9 mouse cellular contexts compared by ENCODE assay signal in genomic region chr13:52529188-52529972, GRCm38 (mm10). TPM values are rescaled to one million over a fixed set of nuclear protein-coding genes. Genes with fewer than 3 reads are reported as not detected.
A peak's percentile ranks its signal among the peaks of the same experiment; 100 is the strongest.
DNase-seq lines count a peak whose midpoint lies in the region; ATAC-seq lines count a peak whose summit lies in the region.
"Had no signal": no experiment of that assay in that cellular context is flagged by ENCODE, and none has a peak within 500 bp of the region (broad histone marks: within the 10 kb centered on the region; RNA-seq: fewer than 3 reads in every experiment).

No protein-coding gene starts in this region.

- no peak overlapping the region; the same call in 1 of the 2 replicates for H3K9ac ChIP-seq in heart, embryonic 13.5 days
- H3K9ac ChIP-seq in hindbrain, embryonic 15.5 days: peak overlapping the region; percentile 63

- no peak for DNase-seq in heart, adult 9 months (ENCODE audit: low spot score in 2 of 2)
- peak; percentile 41 to 49 for DNase-seq in right cerebral cortex, adult 2 months (ENCODE audit: low spot score in 2 of 2)
- no peak for DNase-seq in right cerebral cortex, postnatal 10 days (ENCODE audit: low spot score in 2 of 2)
- DNase-seq: lung, postnatal 14 days had no signal

- H3K9me3 ChIP-seq in heart, embryonic 13.5 days: no peaks in the 10 kb centered on the region; the same call in 1 of the 2 replicates
- H3K9me3 ChIP-seq in hindbrain, embryonic 15.5 days: no peaks in the 10 kb centered on the region

- WGBS in heart, embryonic 13.5 days: 59% methylated on average over 13 of the region's 13 CpGs
- 60% methylated on average over 13 of the region's 13 CpGs for WGBS in hindbrain, embryonic 15.5 days

- no peak overlapping the region for H3K27ac ChIP-seq in heart, embryonic 13.5 days (replicated peaks)
- H3K27ac ChIP-seq in hindbrain, embryonic 15.5 days (replicated peaks): peak overlapping the region; percentile 3; the same call in 1 of the 2 replicates

- peaks cover 25% of the 10 kb centered on the region for H3K27me3 ChIP-seq in heart, embryonic 13.5 days (replicated peaks)
- H3K27me3 ChIP-seq in hindbrain, embryonic 15.5 days: no peaks in the 10 kb centered on the region

- peak overlapping the region; percentile 99 for H3K4me2 ChIP-seq in heart, embryonic 13.5 days
- H3K4me2 ChIP-seq in hindbrain, embryonic 15.5 days: peak overlapping the region; percentile 70

- H3K4me1 ChIP-seq in heart, embryonic 13.5 days: peaks cover 28% of the 10 kb centered on the region
- H3K4me1 ChIP-seq in hindbrain, embryonic 15.5 days (replicated peaks): peaks cover 11% of the 10 kb centered on the region

- no peaks in the 10 kb centered on the region for H3K36me3 ChIP-seq in heart, embryonic 13.5 days
- H3K36me3 ChIP-seq in hindbrain, embryonic 15.5 days: no peaks in the 10 kb centered on the region

- ATAC-seq in heart, embryonic 13.5 days (ENCODE audit: extremely low read depth, insufficient number of reproducible peaks, low FRiP score, low TSS enrichment): no peak
- no peak for ATAC-seq in hindbrain, embryonic 15.5 days (ENCODE audit: low FRiP score, low read depth)
- no peak for ATAC-seq in megakaryocyte-erythroid progenitor cell, adult 5-6 weeks (replicated peaks; ENCODE audit: low FRiP score, low TSS enrichment, poor library complexity, severe bottlenecking)
- no peak for ATAC-seq in inflammation-experienced regulatory T-cells, adult 6 months
- ATAC-seq in megakaryocyte progenitor cell, adult 5-6 weeks (replicated peaks; ENCODE audit: poor library complexity): no peak

- peak overlapping the region; percentile 62 for H3K4me3 ChIP-seq in heart, embryonic 13.5 days
- H3K4me3 ChIP-seq in hindbrain, embryonic 15.5 days: peak overlapping the region; percentile 53

RNA-seq across cellular contexts. Expression of gene Diras2, which starts 1.7 kb away (rescaled TPM):
- polyA plus RNA-seq in heart, embryonic 13.5 days (2015; fragmentation: Nextera tagmentation; extraction: Ambion mirVana): 0.52 and 0.65 TPM in 2 replicates
- polyA plus RNA-seq in hindbrain, embryonic 15.5 days (2015; fragmentation: Nextera tagmentation; extraction: Ambion mirVana): 5.0 and 5.1 TPM in 2 replicates
- total RNA-seq in megakaryocyte-erythroid progenitor cell, adult 5-6 weeks (2014; fragmentation: Nextera tagmentation): 0.22 TPM in 1 of 2 replicates, not detected in the other
- 0.47 and 0.57 TPM in 2 replicates for total RNA-seq in megakaryocyte-erythroid progenitor cell, adult 5-6 weeks (2017)
- polyA plus RNA-seq in inflammation-experienced regulatory T-cells, adult 6 months (2017; shearing (Covaris generic)): not detected
- 1.5 and 2.4 TPM in 2 replicates for total RNA-seq in megakaryocyte progenitor cell, adult 5-6 weeks (2015)
- 1.00 and 1.8 TPM in 2 replicates for total RNA-seq in megakaryocyte progenitor cell, adult 5-6 weeks (2017)

RNA-seq across cellular contexts. Expression of gene Syk, which starts 53.6 kb away (rescaled TPM):
- polyA plus RNA-seq in heart, embryonic 13.5 days (2015; fragmentation: Nextera tagmentation; extraction: Ambion mirVana): 6.3 and 6.5 TPM in 2 replicates
- polyA plus RNA-seq in hindbrain, embryonic 15.5 days (2015; fragmentation: Nextera tagmentation; extraction: Ambion mirVana): 1.2 and 1.4 TPM in 2 replicates
- total RNA-seq in megakaryocyte-erythroid progenitor cell, adult 5-6 weeks (2014; fragmentation: Nextera tagmentation): 28.9 and 34.0 TPM in 2 replicates
- 25.6 and 43.6 TPM in 2 replicates for total RNA-seq in megakaryocyte-erythroid progenitor cell, adult 5-6 weeks (2017)
- polyA plus RNA-seq in inflammation-experienced regulatory T-cells, adult 6 months (2017; shearing (Covaris generic)): 1 to 10 TPM in 1 of 3 experiments, under 1 TPM in 2; 0.16 to 1.1 (median 0.97) TPM
- 38.9 and 40.1 TPM in 2 replicates for total RNA-seq in megakaryocyte progenitor cell, adult 5-6 weeks (2015)
- 67.4 and 70.2 TPM in 2 replicates for total RNA-seq in megakaryocyte progenitor cell, adult 5-6 weeks (2017)

Comparison
In these comparisons a context has a peak if more than half of its experiments do, and no peak if none do; other contexts are left out.
1. DNase-seq: peak in right cerebral cortex, adult 2 months (2 of 2); none in heart, adult 9 months (0 of 2) and right cerebral cortex, postnatal 10 days (0 of 2).